Mouse (Mus musculus) stomach, postnatal 0 days (tissue): ENCODE measurements around the gene App. TPM values are rescaled to one million over a fixed set of nuclear protein-coding genes. Genes with fewer than 3 reads are reported as not detected.

ENCODE experiments used
- ATAC-seq: fragments of 200-750 bp; cut with Nextera tagmentation; 2 replicates; pipeline ENCODE4 v1.8.0; 2017; ENCODE audit not compliant: low FRiP score, low TSS enrichment
- DNase-seq: peaks from one replicate; pipeline ENCODE4 v3.0.0-alpha.2; 2016; ENCODE audit warnings: low spot score
- H3K27ac ChIP-seq: fragments of 300-500 bp; sonication (generic); replicated peaks from 2 replicates; pipeline ENCODE4 v1.5.1; 2014; ENCODE audit warnings: mild to moderate bottlenecking, control low read depth
- H3K27me3 ChIP-seq: fragments of 300-500 bp; sonication (generic); 2 replicates; pipeline ENCODE4 v1.6.1; 2014; ENCODE audit warnings: low read length; ENCODE audit not compliant: control insufficient read depth, insufficient read depth
- H3K36me3 ChIP-seq: fragments of 300-500 bp; sonication (generic); 2 replicates; pipeline ENCODE4 v1.6.1; 2014; ENCODE audit warnings: low read length, mixed read lengths; ENCODE audit not compliant: control insufficient read depth, insufficient read depth
- H3K4me1 ChIP-seq: fragments of 300-500 bp; sonication (generic); replicated peaks from 2 replicates; pipeline ENCODE4 v1.6.1; 2014; ENCODE audit warnings: antibody characterized with exemption; ENCODE audit not compliant: control insufficient read depth, insufficient read depth
- H3K4me2 ChIP-seq: fragments of 300-500 bp; sonication (generic); replicated peaks from 2 replicates; pipeline ENCODE4 v1.6.1; 2014; ENCODE audit warnings: low read depth, mild to moderate bottlenecking, control low read depth, moderate library complexity
- H3K4me3 ChIP-seq: fragments of 300-500 bp; sonication (generic); 2 replicates; pipeline ENCODE4 v1.5.1; 2014; ENCODE audit warnings: low read depth, low read length, control low read depth
- H3K9ac ChIP-seq: fragments of 300-500 bp; sonication (generic); 2 replicates; pipeline ENCODE4 v1.6.1; 2014; ENCODE audit warnings: mild to moderate bottlenecking, low read length, control low read depth, mixed read lengths
- H3K9me3 ChIP-seq: fragments of 300-500 bp; sonication (generic); 2 replicates; pipeline ENCODE4 v1.6.1; 2016; ENCODE audit warnings: low read length; ENCODE audit not compliant: control insufficient read depth
- CTCF ChIP-seq: IDR thresholded peaks from 2 replicates; pipeline ENCODE4 v1.5.1; 2016; ENCODE audit warnings: antibody characterized with exemption, low read depth, mild to moderate bottlenecking, moderate library complexity
- EP300 ChIP-seq: optimal IDR thresholded peaks from 2 replicates; pipeline ENCODE3; 2016; ENCODE audit warnings: antibody characterized with exemption
- WGBS: fragments of 180-500 bp; shearing (Covaris S2); extraction: QIAGEN DNeasy Blood & Tissue Kit; methylation state at CpG from one replicate; pipeline ENCODE4 v1.1.7; 2014; 5-methylcytosine and 5-hydroxymethylcytosine counted together
- polyA plus RNA-seq: library from polyadenylated mRNA; unstranded; fragments of >200 nt; fragmentation: Nextera tagmentation; extraction: Ambion mirVana; gene quantifications from 2 replicates; pipeline ENCODE4 v1.2.1, GENCODE M21; 2015

The App gene
- polyA plus RNA-seq, 1 experiment from 2014 or later = 156 TPM

DNA sequence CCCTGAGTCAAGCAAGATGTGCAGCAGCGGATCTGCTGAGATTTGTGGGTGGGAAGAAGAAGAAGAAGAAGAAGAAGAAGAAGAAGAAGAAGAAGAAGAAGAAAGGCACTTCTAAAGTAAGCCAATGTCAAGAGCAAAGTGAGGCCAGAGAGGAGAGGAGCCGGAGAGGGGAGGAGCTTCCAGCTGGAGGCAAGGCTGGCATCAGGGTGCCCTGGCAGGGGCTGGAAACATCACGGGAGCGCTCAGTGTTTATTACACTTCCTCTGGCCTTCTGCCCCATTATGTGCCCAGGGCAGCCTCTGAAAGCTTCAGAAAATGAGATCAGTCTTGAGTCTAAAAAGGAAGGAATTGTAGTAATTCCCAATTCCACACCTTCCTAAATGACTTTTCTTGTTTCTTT is 145.2 kb downstream of the App start:
- no peak for ATAC-seq
- 87% methylated on average over 4 of the region's 4 CpGs for WGBS
- Histone ChIP-seq H3K27ac (no peak overlapping the region), H3K4me3 (no peak overlapping the region), H3K27me3 (no peaks in the 10 kb centered on the region), H3K4me2 (no peak overlapping the region), H3K9me3 (no peaks in the 10 kb centered on the region), H3K9ac (no peak overlapping the region), H3K4me1 (no peaks in the 10 kb centered on the region), H3K36me3 (peaks cover 11% of the 10 kb centered on the region)
- TF ChIP-seq EP300 (no peak), CTCF (no peak)
- no peak for DNase-seq

DNA sequence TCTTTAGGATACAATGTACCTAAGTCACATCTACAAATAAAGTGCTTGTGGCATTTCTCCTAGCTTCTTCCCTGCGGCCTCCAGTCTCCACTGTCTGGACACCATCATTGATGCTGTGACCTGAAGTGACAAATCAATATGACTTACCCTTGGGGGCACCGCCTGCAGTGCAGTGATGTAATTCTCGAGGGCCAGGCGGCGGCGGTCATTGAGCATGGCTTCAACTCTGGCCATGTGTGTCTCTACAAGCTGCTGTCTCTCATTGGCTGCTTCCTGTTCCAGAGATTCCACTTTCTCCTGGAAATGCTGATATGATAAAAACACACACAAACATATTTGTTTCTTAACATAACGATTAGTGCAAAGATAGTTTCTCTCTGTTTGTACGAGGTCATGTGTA is 148.9 kb downstream of the App start:
- no peak overlapping the region for H3K27ac ChIP-seq
- WGBS = 97% methylated on average over 8 of the region's 8 CpGs
- no peak for ATAC-seq

DNA sequence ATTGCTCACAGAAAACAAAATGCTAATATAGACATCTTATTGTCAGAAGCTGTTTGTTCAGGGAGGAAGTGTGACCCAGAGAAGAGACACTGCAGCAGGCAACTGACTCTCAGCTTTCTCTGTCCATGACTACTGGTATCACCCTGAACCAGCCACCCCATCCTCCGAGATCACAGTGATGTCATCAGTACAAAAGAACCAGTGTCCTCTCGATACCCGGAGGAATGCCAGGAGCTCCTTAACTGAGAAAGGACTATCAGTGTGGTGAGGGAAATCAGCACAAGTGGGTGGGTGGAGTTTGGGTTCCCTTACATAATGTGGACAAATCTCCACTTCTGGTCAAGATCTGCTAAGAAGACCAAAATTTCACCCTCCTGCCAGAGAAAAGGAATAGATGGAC is 150.5 kb downstream of the App start:
- no peak for TF ChIP-seq EP300
- TF ChIP-seq CTCF = no peak
- 85% methylated on average over 3 of the region's 3 CpGs for WGBS
- Histone ChIP-seq H3K9ac (no peak overlapping the region), H3K27ac (no peak overlapping the region), H3K36me3 (peaks cover 4% of the 10 kb centered on the region), H3K4me2 (no peak overlapping the region), H3K4me1 (no peaks in the 10 kb centered on the region), H3K9me3 (no peaks in the 10 kb centered on the region), H3K27me3 (no peaks in the 10 kb centered on the region), H3K4me3 (no peak overlapping the region)
- DNase-seq = no peak
- ATAC-seq = no peak

More for the DNA sequence above, 148.9 kb downstream of the App start:
- Histone ChIP-seq H3K36me3 (peaks cover 4% of the 10 kb centered on the region; the same call in 1 of the 2 replicates), H3K4me2 (no peak overlapping the region), H3K4me1 (no peaks in the 10 kb centered on the region), H3K27me3 (no peaks in the 10 kb centered on the region), H3K9ac (no peak overlapping the region), H3K4me3 (no peak overlapping the region), H3K9me3 (no peaks in the 10 kb centered on the region)
- TF ChIP-seq CTCF (no peak), EP300 (no peak)
- no peak for DNase-seq

DNA sequence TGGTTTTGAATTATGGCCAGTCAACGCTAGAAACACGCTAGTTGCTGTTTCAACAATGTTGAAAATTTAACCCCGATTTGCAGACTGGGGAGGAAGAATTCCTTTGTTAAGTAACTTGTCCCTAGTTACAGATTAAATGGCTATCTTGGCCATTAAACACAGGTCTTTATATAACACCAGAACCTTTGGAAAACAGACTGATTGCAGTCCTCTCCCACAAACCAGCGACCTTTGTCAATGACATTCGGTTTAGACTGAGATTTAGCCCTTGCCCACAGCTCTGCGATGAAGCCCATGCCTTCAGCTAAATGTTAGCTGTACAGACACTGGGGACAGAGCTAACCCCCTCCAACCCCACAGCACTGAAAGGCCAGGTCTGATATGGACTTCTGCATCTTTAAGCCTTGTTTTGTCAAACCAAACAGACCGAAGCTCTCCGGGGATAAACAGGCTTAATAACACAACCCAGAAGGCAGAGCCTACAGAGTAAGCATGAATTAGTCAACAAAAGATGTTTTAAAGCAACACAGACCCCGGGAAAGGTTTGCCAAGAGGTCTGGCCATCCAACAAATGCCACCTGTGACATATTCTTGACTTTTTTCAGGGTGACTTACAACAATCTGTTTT is 152.8 kb downstream of the App start:
- Histone ChIP-seq H3K4me1 (no peaks in the 10 kb centered on the region), H3K9ac (no peak overlapping the region), H3K27me3 (no peaks in the 10 kb centered on the region), H3K9me3 (no peaks in the 10 kb centered on the region), H3K36me3 (peaks cover 2% of the 10 kb centered on the region), H3K27ac (no peak overlapping the region), H3K4me2 (no peak overlapping the region), H3K4me3 (no peak overlapping the region)
- no peak for TF ChIP-seq EP300
- no peak for TF ChIP-seq CTCF
- no peak for ATAC-seq
- WGBS = 66% methylated on average over 9 of the region's 9 CpGs
- DNase-seq = no peak

DNA sequence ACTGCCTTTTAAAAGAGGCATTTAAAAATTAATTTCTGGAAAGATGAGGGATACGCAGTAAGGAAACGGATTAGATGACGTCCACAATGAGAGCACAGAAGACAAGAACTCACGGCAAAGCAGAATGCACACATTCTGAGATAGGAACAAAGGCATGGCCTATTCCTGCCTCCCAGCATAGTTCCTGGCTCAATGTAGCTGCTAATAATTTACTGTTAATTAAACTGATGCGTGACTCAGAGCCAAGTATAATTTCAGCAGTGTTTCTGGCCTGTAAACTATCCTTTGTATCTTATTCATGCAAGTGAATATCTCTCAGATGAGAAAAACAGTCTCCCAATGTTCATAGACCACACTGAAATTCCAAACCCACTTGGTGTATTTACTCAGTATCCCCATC is 154.3 kb downstream of the App start:
- no peak overlapping the region for H3K4me2 ChIP-seq
- TF ChIP-seq EP300 = no peak
- TF ChIP-seq CTCF = no peak
- no peak overlapping the region for H3K9ac ChIP-seq
- no peaks in the 10 kb centered on the region for H3K9me3 ChIP-seq
- no peaks in the 10 kb centered on the region for H3K4me1 ChIP-seq
- 83% methylated on average over 5 of the region's 5 CpGs for WGBS
- no peak overlapping the region for H3K4me3 ChIP-seq
- DNase-seq = no peak
- H3K27ac ChIP-seq = no peak overlapping the region
- no peak for ATAC-seq
- no peaks in the 10 kb centered on the region; the same call in 1 of the 2 replicates for H3K36me3 ChIP-seq
- no peaks in the 10 kb centered on the region for H3K27me3 ChIP-seq

DNA sequence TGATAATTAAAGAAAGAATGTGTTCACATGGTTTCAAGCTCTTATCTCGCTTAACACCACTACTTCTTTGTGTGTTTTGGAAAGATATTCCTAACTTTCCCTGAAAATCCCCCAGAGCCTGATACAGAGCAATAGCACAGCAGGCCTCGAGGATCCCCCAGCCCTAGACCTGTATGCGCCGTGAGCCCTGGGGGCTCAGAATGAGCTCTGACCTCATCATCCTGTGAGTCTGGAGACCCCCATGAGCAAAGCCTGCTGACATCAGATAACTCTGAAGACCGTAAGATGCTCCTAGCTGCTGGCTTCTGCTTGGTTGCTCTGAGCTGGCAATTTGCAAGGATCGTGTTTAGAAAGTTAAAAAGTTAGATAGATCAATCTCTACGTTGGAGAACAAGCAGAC is 155.7 kb downstream of the App start:
- WGBS = 85% methylated on average over 7 of the region's 7 CpGs
- Histone ChIP-seq H3K4me3 (no peak overlapping the region), H3K27me3 (no peaks in the 10 kb centered on the region), H3K27ac (no peak overlapping the region), H3K9me3 (no peaks in the 10 kb centered on the region), H3K9ac (no peak overlapping the region), H3K4me1 (no peaks in the 10 kb centered on the region), H3K36me3 (peaks cover 6% of the 10 kb centered on the region), H3K4me2 (no peak overlapping the region)
- DNase-seq = no peak
- TF ChIP-seq CTCF (no peak), EP300 (no peak)
- ATAC-seq = no peak
